Mouse (Mus musculus) bone marrow macrophage, adult 2 months (primary cell): ENCODE results near the gene Gtf2a1l.

ENCODE experiments used
- CTCF ChIP-seq: IDR thresholded peaks from 2 replicates; pipeline ENCODE4 v1.5.1; 2012; ENCODE audit warnings: low read depth, mild to moderate bottlenecking, low read length, moderate library complexity
- POLR2A ChIP-seq: IDR thresholded peaks from 2 replicates; pipeline ENCODE4 v1.6.1; 2012; ENCODE audit warnings: mild to moderate bottlenecking, low read depth, low read length, borderline replicate concordance

GRCm38 (mm10) chr17:88641012-88641411 is 27.4 kb upstream of the Gtf2a1l start:
- TF ChIP-seq CTCF (no peak), POLR2A (no peak)
